Comparison of ENCODE assay signal across 17 mouse cellular contexts in the genomic region with DNA sequence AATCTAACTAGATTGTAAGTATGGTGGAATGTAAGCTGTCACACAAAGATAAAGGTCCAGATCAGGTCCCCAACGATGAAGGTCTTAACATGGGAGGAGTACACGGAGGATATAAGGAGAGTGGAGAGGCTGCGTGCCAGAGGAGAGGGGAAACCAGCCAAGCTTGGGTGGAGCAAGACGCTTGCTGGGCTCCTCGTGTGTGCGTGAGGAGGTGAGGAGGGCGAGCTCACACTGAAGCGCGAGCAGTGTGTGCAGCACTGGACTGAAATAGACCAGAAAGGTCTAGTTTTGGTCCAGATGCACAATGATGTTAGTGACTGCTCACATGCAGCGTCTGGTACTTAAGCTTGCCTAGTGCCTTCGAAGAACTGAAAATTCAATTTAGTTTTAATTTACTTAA.
"Had no signal": no experiment of that assay in that cellular context is flagged by ENCODE, and none has a peak within 500 bp of the region (broad histone marks: within the 10 kb centered on the region; RNA-seq: fewer than 3 reads in every experiment).

No protein-coding gene starts in this region.

- H3K4me3 ChIP-seq: left cerebral cortex, adult 2 months; limb, embryonic 13.5 days; liver, embryonic 12.5 days; megakaryocyte, embryonic 14.5 days; midbrain, embryonic 12.5 days; neural tube, embryonic 13.5 days; stomach, embryonic 15.5 days had no signal

- H3K27ac ChIP-seq: left cerebral cortex, adult 2 months; limb, embryonic 13.5 days; liver, embryonic 12.5 days; midbrain, embryonic 12.5 days; neural tube, embryonic 13.5 days; stomach, embryonic 15.5 days had no signal

- H3K4me1 ChIP-seq: limb, embryonic 13.5 days; liver, embryonic 12.5 days; megakaryocyte, embryonic 14.5 days; midbrain, embryonic 12.5 days; neural tube, embryonic 13.5 days; stomach, embryonic 15.5 days had no signal

- H3K9me3 ChIP-seq: limb, embryonic 13.5 days; liver, embryonic 12.5 days; megakaryocyte, embryonic 14.5 days; midbrain, embryonic 12.5 days; neural tube, embryonic 13.5 days; stomach, embryonic 15.5 days had no signal

- H3K4me2 ChIP-seq: limb, embryonic 13.5 days; liver, embryonic 12.5 days; midbrain, embryonic 12.5 days; neural tube, embryonic 13.5 days; stomach, embryonic 15.5 days had no signal

- H3K36me3 ChIP-seq: stomach, embryonic 15.5 days had no signal

- H3K27me3 ChIP-seq: limb, embryonic 13.5 days; liver, embryonic 12.5 days; megakaryocyte, embryonic 14.5 days; midbrain, embryonic 12.5 days; neural tube, embryonic 13.5 days; stomach, embryonic 15.5 days had no signal

- ATAC-seq: liver, embryonic 12.5 days; midbrain, embryonic 16.5 days had no signal

- DNase-seq: kidney, adult 11 months; kidney, postnatal 14 days; lung, postnatal 10 days; lung, postnatal 4 days; retina, postnatal 1 day; right cerebral cortex, postnatal 4 days; spleen, adult 18-20 months; thymus, adult 18-20 months; thymus, postnatal 25 days had no signal

- H3K9ac ChIP-seq: limb, embryonic 13.5 days; liver, embryonic 12.5 days; midbrain, embryonic 12.5 days; neural tube, embryonic 13.5 days; stomach, embryonic 15.5 days had no signal
